Mouse (Mus musculus) megakaryocyte, embryonic 14.5 days (primary cell): ENCODE data around the gene Mapkapk5. TPM values are rescaled to one million over a fixed set of nuclear protein-coding genes. Genes with fewer than 3 reads are reported as not detected.
"Not testable (repeated sequence)": the region's sequence is repeated elsewhere in the genome, so short reads cannot be mapped to it uniquely, and the experiment has no call there.

Experiments used
- H3K27me3 ChIP-seq: replicated peaks from 2 replicates; pipeline ENCODE3; 2012; ENCODE audit warnings: inconsistent platforms
- H3K36me3 ChIP-seq: replicated peaks from 2 replicates; pipeline ENCODE3; 2012; ENCODE audit warnings: low read length, inconsistent platforms, mixed read lengths
- H3K4me1 ChIP-seq: 2 replicates; pipeline ENCODE4 v1.6.1; 2012; ENCODE audit warnings: inconsistent platforms
- H3K4me3 ChIP-seq: replicated peaks from 2 replicates; pipeline ENCODE3; 2012; ENCODE audit warnings: moderate library complexity, mild to moderate bottlenecking, inconsistent platforms
- H3K9me3 ChIP-seq: 2 replicates; pipeline ENCODE4 v1.6.1; 2012; ENCODE audit warnings: inconsistent platforms
- FLI1 ChIP-seq: IDR thresholded peaks from 2 replicates; pipeline ENCODE4 v1.6.1; 2012; ENCODE audit warnings: low read length, inconsistent platforms, mixed read lengths
- GATA1 ChIP-seq: IDR thresholded peaks from 3 replicates; pipeline ENCODE4 v1.6.1; 2012; ENCODE audit warnings: mixed read lengths, low read length, inconsistent platforms, borderline replicate concordance
- polyA plus RNA-seq: library from polyadenylated mRNA; stranded (reverse); fragments of >175 nt; gene quantifications from 2 replicates; pipeline ENCODE4 v1.2.3, GENCODE M21; 2012; ENCODE audit warnings: low replicate concordance; ENCODE audit not compliant: insufficient read depth

Mapkapk5 gene
- polyA plus RNA-seq, 1 experiment: 85.9 TPM

GRCm38 (mm10) chr5:121503231-121503630 lies 42.5 kb downstream of the Mapkapk5 start, which contains the start of gene Adam1b:
TSS of gene Adam1b (minus strand) at chr5:121503435.
- Histone ChIP-seq H3K4me1 (peaks cover 43% of the 10 kb centered on the region), H3K4me3 (no peak within 1 kb of the TSS), H3K36me3 (no peaks in the 10 kb centered on the region), H3K27me3 (peaks cover 22% of the 10 kb centered on the region), H3K9me3 (no peaks in the 10 kb centered on the region)
- TF ChIP-seq GATA1 (no peak), FLI1 (no peak)

DNA sequence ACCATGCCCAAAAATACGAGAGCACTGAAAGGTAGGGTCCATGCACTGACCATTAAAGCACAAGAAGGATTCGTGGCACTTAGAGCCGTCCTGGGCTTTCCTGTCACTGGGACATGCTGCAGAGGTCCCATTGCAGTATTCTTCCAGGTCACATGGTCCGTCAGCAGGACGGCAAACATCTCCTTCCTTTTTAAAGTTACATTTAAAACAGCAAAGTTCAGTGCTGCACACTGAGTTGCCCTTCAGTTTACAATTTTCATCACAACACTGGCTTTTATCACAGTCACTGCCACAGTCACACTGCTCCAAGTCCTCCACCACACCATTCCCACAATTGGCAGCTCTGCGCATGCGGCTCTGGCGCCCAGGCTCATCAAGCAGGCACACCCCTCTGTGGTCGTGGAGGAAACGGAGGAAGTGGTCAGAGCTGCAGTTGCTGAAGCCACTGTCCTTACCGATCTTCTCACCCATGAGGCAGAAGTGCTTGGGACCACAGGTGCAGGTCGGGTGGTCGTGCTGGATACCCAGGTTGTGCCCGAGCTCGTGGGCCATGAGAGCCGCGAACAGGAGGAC lies 44.2 kb downstream of the Mapkapk5 start:
- Histone ChIP-seq H3K4me1 (peaks cover 39% of the 10 kb centered on the region), H3K4me3 (peak overlapping the region; percentile 34), H3K27me3 (peaks cover 15% of the 10 kb centered on the region)
- H3K9me3 ChIP-seq, H3K36me3 ChIP-seq: not testable (repeated sequence)

DNA sequence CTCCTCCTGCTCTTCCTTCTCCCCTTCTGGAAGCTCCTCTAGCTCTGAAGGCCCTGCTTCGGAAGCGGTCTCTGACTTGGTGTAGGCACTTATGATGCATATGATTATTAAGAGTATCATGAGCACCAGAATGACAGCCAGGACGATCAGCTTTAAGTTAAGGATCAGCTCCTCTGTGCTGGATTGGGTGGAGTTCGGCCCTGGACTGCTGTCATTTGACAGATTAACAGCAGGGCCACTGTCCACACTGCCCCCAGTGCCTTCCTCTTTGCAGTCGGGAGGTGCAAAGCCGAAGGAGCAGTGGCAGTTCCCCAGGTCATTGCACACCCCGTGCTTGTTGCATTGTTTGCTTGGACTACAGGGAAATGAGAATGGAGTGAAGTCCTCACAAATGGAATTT lies 45.0 kb downstream of the Mapkapk5 start:
- Histone ChIP-seq H3K9me3 (no peaks in the 10 kb centered on the region), H3K27me3 (peaks cover 11% of the 10 kb centered on the region), H3K4me3 (peak overlapping the region; percentile 62), H3K36me3 (no peaks in the 10 kb centered on the region), H3K4me1 (peaks cover 39% of the 10 kb centered on the region)
- TF ChIP-seq GATA1 (no peak), FLI1 (no peak)

- Histone ChIP-seq H3K27me3 (peaks cover 34% of the 10 kb centered on the region), H3K9me3 (no peaks in the 10 kb centered on the region), H3K4me3 (no peak overlapping the region), H3K36me3 (no peaks in the 10 kb centered on the region), H3K4me1 (0 out of 2 replicates have a peak, but pooled peaks cover 3% of the 10 kb centered on the region)
- TF ChIP-seq FLI1 (no peak), GATA1 (no peak)
Measured at GRCm38 (mm10) chr5:121493305-121493704, 52.4 kb downstream of the Mapkapk5 start.

DNA sequence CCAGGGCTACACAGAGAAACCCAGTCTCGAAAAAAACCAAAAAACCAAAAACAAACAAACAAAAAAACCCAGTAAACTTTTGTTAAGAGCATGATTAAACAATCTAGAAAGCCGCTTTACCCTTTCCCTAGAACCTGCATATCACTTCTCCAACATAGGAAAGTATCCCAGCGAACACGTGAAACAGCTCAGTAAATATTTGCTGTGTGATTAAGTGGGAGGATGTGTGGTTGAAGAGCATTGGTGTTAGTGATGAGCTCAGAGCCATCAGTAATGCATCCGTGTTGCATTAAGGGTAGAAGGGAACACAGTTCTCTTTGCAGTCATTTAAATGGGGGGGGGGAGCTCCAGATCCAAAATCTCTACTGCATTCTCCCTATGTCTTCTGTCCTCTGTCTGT lies 60.9 kb downstream of the Mapkapk5 start:
- no peaks in the 10 kb centered on the region for H3K36me3 ChIP-seq
- H3K9me3 ChIP-seq: no peaks in the 10 kb centered on the region
- TF ChIP-seq FLI1 (no peak), GATA1 (no peak)
- no peak overlapping the region for H3K4me3 ChIP-seq
- peaks cover 4% of the 10 kb centered on the region for H3K4me1 ChIP-seq
- peaks cover 43% of the 10 kb centered on the region for H3K27me3 ChIP-seq

DNA sequence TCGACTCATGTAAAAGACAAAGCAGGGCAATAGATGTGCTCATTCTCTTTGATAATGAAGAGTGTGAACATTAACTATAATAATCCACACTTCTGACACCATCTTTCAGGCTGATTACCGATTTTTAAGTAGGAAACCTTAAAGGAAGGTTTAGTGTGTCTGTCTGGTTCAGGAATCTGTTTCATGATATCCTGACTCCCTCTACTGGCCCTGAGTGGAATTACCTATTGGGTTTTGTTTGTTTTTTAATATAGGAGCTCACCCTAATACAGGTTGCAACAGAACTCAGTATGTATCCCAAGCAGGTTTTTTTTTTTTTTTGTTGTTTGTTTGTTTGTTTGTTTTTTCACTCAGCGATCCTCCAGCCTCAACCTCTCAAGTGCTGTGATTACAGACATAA lies 68.0 kb downstream of the Mapkapk5 start:
- H3K27me3 ChIP-seq: peaks cover 11% of the 10 kb centered on the region
- H3K4me1 ChIP-seq: peaks cover 28% of the 10 kb centered on the region
- H3K9me3 ChIP-seq: no peaks in the 10 kb centered on the region
- TF ChIP-seq FLI1 (no peak), GATA1 (no peak)
- no peak overlapping the region for H3K4me3 ChIP-seq
- H3K36me3 ChIP-seq: no peaks in the 10 kb centered on the region

DNA sequence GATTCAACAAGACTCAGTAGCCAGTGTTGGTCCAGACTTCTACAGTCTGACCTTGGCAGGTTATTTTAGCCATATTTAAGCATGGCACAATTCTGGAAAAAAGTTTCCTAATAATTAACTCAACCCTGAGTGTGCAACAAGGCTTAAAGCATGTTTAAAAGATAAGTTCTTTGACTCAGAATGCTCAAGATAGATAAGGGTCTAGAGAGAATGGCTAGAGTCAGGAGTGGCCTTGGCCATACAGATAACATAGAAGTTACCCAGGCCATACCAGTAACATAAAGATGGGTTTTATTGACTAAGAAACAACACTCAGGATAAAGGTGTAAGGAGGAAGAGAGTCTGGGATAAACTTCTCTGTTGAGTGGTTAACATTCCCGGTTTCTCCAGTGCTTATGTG lies 69.7 kb downstream of the Mapkapk5 start:
- Histone ChIP-seq H3K9me3 (no peaks in the 10 kb centered on the region), H3K36me3 (no peaks in the 10 kb centered on the region), H3K27me3 (no peaks in the 10 kb centered on the region), H3K4me3 (no peak overlapping the region), H3K4me1 (peaks cover 37% of the 10 kb centered on the region)
- no peak for TF ChIP-seq FLI1
- TF ChIP-seq GATA1: no peak

Other genes with a start within 250 kb of the Mapkapk5 start
- 34.2 and 34.9 TPM in 2 replicates for gene Trafd1, start 160.3 kb downstream of the Mapkapk5 start, polyA plus RNA-seq
- gene Naa25, start 148.0 kb downstream of the Mapkapk5 start, polyA plus RNA-seq: 1.0 TPM in 1 of 2 replicates, not detected in the other
- 0.93 TPM in 1 of 2 replicates, not detected in the other for gene Tmem116, start 94.0 kb downstream of the Mapkapk5 start, polyA plus RNA-seq
- 132 and 257 TPM in 2 replicates for gene Erp29, start 93.4 kb downstream of the Mapkapk5 start, polyA plus RNA-seq
- 0.07 TPM in 1 of 2 replicates, not detected in the other for gene Adam1b, start 42.5 kb downstream of the Mapkapk5 start, polyA plus RNA-seq
- gene Adam1a, start 423 bp downstream of the Mapkapk5 start, polyA plus RNA-seq: not detected in 2 replicates
- not detected in 2 replicates for gene Gm42878, start 423 bp downstream of the Mapkapk5 start, polyA plus RNA-seq
- 768 and 846 TPM in 2 replicates for gene Aldh2, start 47.9 kb upstream of the Mapkapk5 start, polyA plus RNA-seq
- 2.2 and 2.6 TPM in 2 replicates for gene Acad12, start 73.0 kb upstream of the Mapkapk5 start, polyA plus RNA-seq
- gene Acad10, start 114.6 kb upstream of the Mapkapk5 start, polyA plus RNA-seq: 3.4 TPM in 1 of 2 replicates, not detected in the other
- 9.6 and 10.7 TPM in 2 replicates for gene Brap, start 114.7 kb upstream of the Mapkapk5 start, polyA plus RNA-seq
- gene Atxn2, start 165.4 kb upstream of the Mapkapk5 start, polyA plus RNA-seq: 42.8 and 45.7 TPM in 2 replicates